Mouse (Mus musculus): Measurements from ENCODE around the gene Eno3. TPM values are rescaled to one million over a fixed set of nuclear protein-coding genes. Genes with fewer than 3 reads are reported as not detected.

Eno3 gene
- polyA plus RNA-seq, 1 experiment from 2014 or later, result 188 TPM

- Histone ChIP-seq H3K27ac (peak overlapping the region; percentile 99), H3K4me1 (peaks cover 37% of the 10 kb centered on the region), H3K4me3 (peak overlapping the region; percentile 79), H3K27me3 (ENCODE audit: insufficient read depth, poor library complexity, severe bottlenecking) (no peaks in the 10 kb centered on the region), H3K9me3 (no peaks in the 10 kb centered on the region), H3K36me3 (peaks cover 41% of the 10 kb centered on the region)
- no peak for DNase-seq (ENCODE audit: low spot score)
- 11% methylated on average over 10 of the region's 10 CpGs for WGBS
Observed at GRCm38 (mm10) chr11:70701221-70701955, 44.4 kb downstream of the Eno3 start.

GRCm38 (mm10) chr11:70701984-70702733, 45.2 kb downstream of the Eno3 start:
- 69% methylated on average over 6 of the region's 6 CpGs for WGBS
- H3K27me3 ChIP-seq (ENCODE audit: insufficient read depth, poor library complexity, severe bottlenecking), result no peaks in the 10 kb centered on the region
- H3K36me3 ChIP-seq, result peaks cover 48% of the 10 kb centered on the region
- peak overlapping the region; percentile 79 for H3K4me3 ChIP-seq
- H3K4me1 ChIP-seq, result peaks cover 37% of the 10 kb centered on the region
- peak overlapping the region; percentile 99 for H3K27ac ChIP-seq
- no peaks in the 10 kb centered on the region for H3K9me3 ChIP-seq
- no peak for DNase-seq (ENCODE audit: low spot score)

GRCm38 (mm10) chr11:70702781-70703180, 45.8 kb downstream of the Eno3 start:
- peaks cover 37% of the 10 kb centered on the region for H3K4me1 ChIP-seq
- DNase-seq (ENCODE audit: low spot score), result no peak
- H3K36me3 ChIP-seq, result peaks cover 54% of the 10 kb centered on the region
- H3K27ac ChIP-seq, result peak overlapping the region; percentile 99; the same call in 1 of the 2 replicates
- peak overlapping the region; percentile 79 for H3K4me3 ChIP-seq
- no peaks in the 10 kb centered on the region for H3K9me3 ChIP-seq
- no peaks in the 10 kb centered on the region for H3K27me3 ChIP-seq (ENCODE audit: insufficient read depth, poor library complexity, severe bottlenecking)
- 43% methylated on average over 6 of the region's 6 CpGs for WGBS

- H3K9me3 ChIP-seq, result no peaks in the 10 kb centered on the region
- H3K36me3 ChIP-seq, result peaks cover 87% of the 10 kb centered on the region
- no peak overlapping the region for H3K4me3 ChIP-seq
- 78% methylated on average over 3 of the region's 3 CpGs for WGBS
- H3K4me1 ChIP-seq, result peaks cover 27% of the 10 kb centered on the region
- no peak for DNase-seq (ENCODE audit: low spot score)
- no peaks in the 10 kb centered on the region for H3K27me3 ChIP-seq (ENCODE audit: insufficient read depth, poor library complexity, severe bottlenecking)
- no peak overlapping the region for H3K27ac ChIP-seq
Observed at GRCm38 (mm10) chr11:70706127-70706526, 49.1 kb downstream of the Eno3 start.

GRCm38 (mm10) chr11:70711026-70711425, 54.0 kb downstream of the Eno3 start:
- H3K4me1 ChIP-seq, result no peaks in the 10 kb centered on the region
- no peaks in the 10 kb centered on the region for H3K27me3 ChIP-seq (ENCODE audit: insufficient read depth, poor library complexity, severe bottlenecking)
- H3K9me3 ChIP-seq, result no peaks in the 10 kb centered on the region
- no peak overlapping the region for H3K27ac ChIP-seq
- peak; percentile 36 for DNase-seq (ENCODE audit: low spot score)
- peaks cover 86% of the 10 kb centered on the region for H3K36me3 ChIP-seq
- H3K4me3 ChIP-seq, result no peak overlapping the region
- 93% methylated on average over 10 of the region's 10 CpGs for WGBS

Small RNA genes within 50 kb of the gene (microRNA-seq; reads per million reads assigned to microRNA genes)
- gene Mir6925, result not detected

Other genes starting within 250 kb of the Eno3 start
- 37.9 and 42.9 TPM in 2 replicates for gene Pelp1, start 247.2 kb upstream of the Eno3 start, polyA plus RNA-seq (2016; fragmentation: Nextera tagmentation; extraction: Ambion mirVana)
- 11.5 and 19.3 TPM in 2 replicates for gene Arrb2, start 224.6 kb upstream of the Eno3 start, polyA plus RNA-seq (2016; fragmentation: Nextera tagmentation; extraction: Ambion mirVana)
- 31.0 and 37.5 TPM in 2 replicates for gene Med11, start 205.3 kb upstream of the Eno3 start, polyA plus RNA-seq (2016; fragmentation: Nextera tagmentation; extraction: Ambion mirVana)
- gene Zmynd15, start 197.8 kb upstream of the Eno3 start, polyA plus RNA-seq (2016; fragmentation: Nextera tagmentation; extraction: Ambion mirVana), result 0.73 and 1.2 TPM in 2 replicates
- 3.7 and 6.0 TPM in 2 replicates for gene Cxcl16, start 197.2 kb upstream of the Eno3 start, polyA plus RNA-seq (2016; fragmentation: Nextera tagmentation; extraction: Ambion mirVana)
- gene Tm4sf5, start 152.0 kb upstream of the Eno3 start, polyA plus RNA-seq (2016; fragmentation: Nextera tagmentation; extraction: Ambion mirVana), result 6.2 and 7.4 TPM in 2 replicates
- gene Vmo1, start 142.6 kb upstream of the Eno3 start, polyA plus RNA-seq (2016; fragmentation: Nextera tagmentation; extraction: Ambion mirVana), result not detected in 2 replicates
- gene Gltpd2, start 138.0 kb upstream of the Eno3 start, polyA plus RNA-seq (2016; fragmentation: Nextera tagmentation; extraction: Ambion mirVana), result 0.25 and 4.3 TPM in 2 replicates
- 825 and 969 TPM in 2 replicates for gene Psmb6, start 131.8 kb upstream of the Eno3 start, polyA plus RNA-seq (2016; fragmentation: Nextera tagmentation; extraction: Ambion mirVana)
- not detected in 2 replicates for gene Gm40193, start 124.3 kb upstream of the Eno3 start, polyA plus RNA-seq (2016; fragmentation: Nextera tagmentation; extraction: Ambion mirVana)
- gene Pld2, start 117.1 kb upstream of the Eno3 start, polyA plus RNA-seq (2016; fragmentation: Nextera tagmentation; extraction: Ambion mirVana), result 9.4 TPM in 2 replicates
- 12.6 and 14.9 TPM in 2 replicates for gene Mink1, start 94.3 kb upstream of the Eno3 start, polyA plus RNA-seq (2016; fragmentation: Nextera tagmentation; extraction: Ambion mirVana)
- not detected in 2 replicates for gene 4930544D05Rik, start 41.4 kb upstream of the Eno3 start, polyA plus RNA-seq (2016; fragmentation: Nextera tagmentation; extraction: Ambion mirVana)
- not detected in 2 replicates for gene Chrne, start 38.0 kb upstream of the Eno3 start, polyA plus RNA-seq (2016; fragmentation: Nextera tagmentation; extraction: Ambion mirVana)
- gene Gp1ba, start 18.1 kb upstream of the Eno3 start, polyA plus RNA-seq (2016; fragmentation: Nextera tagmentation; extraction: Ambion mirVana), result 1.6 and 1.9 TPM in 2 replicates
- gene Rnf167, start 10.0 kb upstream of the Eno3 start, polyA plus RNA-seq (2016; fragmentation: Nextera tagmentation; extraction: Ambion mirVana), result 68.3 and 74.4 TPM in 2 replicates
- gene Slc25a11, start 9.7 kb upstream of the Eno3 start, polyA plus RNA-seq (2016; fragmentation: Nextera tagmentation; extraction: Ambion mirVana), result 207 and 246 TPM in 2 replicates
- gene Pfn1, start 2.6 kb upstream of the Eno3 start, polyA plus RNA-seq (2016; fragmentation: Nextera tagmentation; extraction: Ambion mirVana), result 2,022 and 2,208 TPM in 2 replicates
- 204 and 209 TPM in 2 replicates for gene Spag7, start 12.2 kb downstream of the Eno3 start, polyA plus RNA-seq (2016; fragmentation: Nextera tagmentation; extraction: Ambion mirVana)
- gene Camta2, start 30.9 kb downstream of the Eno3 start, polyA plus RNA-seq (2016; fragmentation: Nextera tagmentation; extraction: Ambion mirVana), result 12.0 and 12.5 TPM in 2 replicates
- gene Inca1, start 43.0 kb downstream of the Eno3 start, polyA plus RNA-seq (2016; fragmentation: Nextera tagmentation; extraction: Ambion mirVana), result 1.6 and 2.4 TPM in 2 replicates
- 2.1 and 2.6 TPM in 2 replicates for gene Kif1c, start 43.3 kb downstream of the Eno3 start, polyA plus RNA-seq (2016; fragmentation: Nextera tagmentation; extraction: Ambion mirVana)
- gene Zfp3, start 107.0 kb downstream of the Eno3 start, polyA plus RNA-seq (2016; fragmentation: Nextera tagmentation; extraction: Ambion mirVana), result 7.6 and 8.9 TPM in 2 replicates
- gene Scimp, start 155.4 kb downstream of the Eno3 start, polyA plus RNA-seq (2016; fragmentation: Nextera tagmentation; extraction: Ambion mirVana), result not detected in 2 replicates
- 29.4 and 29.7 TPM in 2 replicates for gene Rabep1, start 187.6 kb downstream of the Eno3 start, polyA plus RNA-seq (2016; fragmentation: Nextera tagmentation; extraction: Ambion mirVana)